Mouse (Mus musculus): Measurements from ENCODE around the gene Ppp6r2. TPM values are rescaled to one million over a fixed set of nuclear protein-coding genes. Genes with fewer than 3 reads are reported as not detected.

The Ppp6r2 gene
- polyA plus RNA-seq, 1 experiment = 49.8 TPM

GRCm38 (mm10) chr15:89182842-89183241 is 28.5 kb upstream of the Ppp6r2 start:
- Histone ChIP-seq H3K4me3 (ENCODE audit: control insufficient read depth, low read depth, low read length) (peak overlapping the region; percentile 68), H3K27me3 (ENCODE audit: control insufficient read depth, insufficient read depth, low read length) (no peaks in the 10 kb centered on the region), H3K36me3 (ENCODE audit: control insufficient read depth, insufficient read depth, low read length) (no peaks in the 10 kb centered on the region), H3K27ac (ENCODE audit: control insufficient read depth, insufficient read depth, low read depth, low read length) (no peak overlapping the region; the same call in 1 of the 2 replicates), H3K4me1 (ENCODE audit: control insufficient read depth, insufficient read depth, low read length) (peaks cover 30% of the 10 kb centered on the region)
- TF ChIP-seq POLR2A (IDR thresholded peaks at IDR 0.05; ENCODE audit: control insufficient read depth, low read depth, low read length) (no peak), CTCF (IDR thresholded peaks at IDR 0.05; ENCODE audit: control insufficient read depth, insufficient read depth, insufficient replicate concordance, low read depth, low read length) (no peak)

GRCm38 (mm10) chr15:89184141-89184936 is 27.0 kb upstream of the Ppp6r2 start:
- peaks cover 19% of the 10 kb centered on the region for H3K4me1 ChIP-seq (ENCODE audit: control insufficient read depth, insufficient read depth, low read length)
- no peak overlapping the region for H3K27ac ChIP-seq (ENCODE audit: control insufficient read depth, insufficient read depth, low read depth, low read length)
- no peaks in the 10 kb centered on the region; the same call in 1 of the 2 replicates for H3K36me3 ChIP-seq (ENCODE audit: control insufficient read depth, insufficient read depth, low read length)

DNA sequence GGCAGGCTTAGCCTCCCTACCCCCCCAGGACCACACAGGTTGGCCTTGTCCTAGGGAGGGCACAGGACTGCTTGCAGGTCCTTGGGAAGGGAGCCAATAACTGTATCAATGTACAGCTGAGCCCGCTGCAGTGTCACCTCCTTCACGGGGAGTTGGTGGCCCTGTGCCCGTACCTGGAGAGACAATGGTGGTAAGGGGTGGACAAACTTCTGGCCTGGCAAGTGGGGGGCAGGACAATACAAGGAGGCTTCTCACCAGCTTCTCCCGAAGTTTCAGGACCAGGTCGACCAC is 26.5 kb upstream of the Ppp6r2 start:
- Histone ChIP-seq H3K4me3 (ENCODE audit: control insufficient read depth, low read depth, low read length) (peak overlapping the region; percentile 79), H3K36me3 (ENCODE audit: control insufficient read depth, insufficient read depth, low read length) (no peaks in the 10 kb centered on the region; the same call in 1 of the 2 replicates), H3K4me1 (ENCODE audit: control insufficient read depth, insufficient read depth, low read length) (peaks cover 15% of the 10 kb centered on the region), H3K27ac (ENCODE audit: control insufficient read depth, insufficient read depth, low read depth, low read length) (no peak overlapping the region), H3K27me3 (ENCODE audit: control insufficient read depth, insufficient read depth, low read length) (no peaks in the 10 kb centered on the region)
- TF ChIP-seq POLR2A (IDR thresholded peaks at IDR 0.05; ENCODE audit: control insufficient read depth, low read depth, low read length) (no peak), CTCF (IDR thresholded peaks at IDR 0.05; ENCODE audit: control insufficient read depth, insufficient read depth, insufficient replicate concordance, low read depth, low read length) (no peak)

More at GRCm38 (mm10) chr15:89184141-89184936, 27.0 kb upstream of the Ppp6r2 start:
- Histone ChIP-seq H3K4me3 (ENCODE audit: control insufficient read depth, low read depth, low read length) (peak overlapping the region; percentile 79), H3K27me3 (ENCODE audit: control insufficient read depth, insufficient read depth, low read length) (no peaks in the 10 kb centered on the region)
- TF ChIP-seq POLR2A (IDR thresholded peaks at IDR 0.05; ENCODE audit: control insufficient read depth, low read depth, low read length) (no peak), CTCF (IDR thresholded peaks at IDR 0.05; ENCODE audit: control insufficient read depth, insufficient read depth, insufficient replicate concordance, low read depth, low read length) (no peak)

DNA sequence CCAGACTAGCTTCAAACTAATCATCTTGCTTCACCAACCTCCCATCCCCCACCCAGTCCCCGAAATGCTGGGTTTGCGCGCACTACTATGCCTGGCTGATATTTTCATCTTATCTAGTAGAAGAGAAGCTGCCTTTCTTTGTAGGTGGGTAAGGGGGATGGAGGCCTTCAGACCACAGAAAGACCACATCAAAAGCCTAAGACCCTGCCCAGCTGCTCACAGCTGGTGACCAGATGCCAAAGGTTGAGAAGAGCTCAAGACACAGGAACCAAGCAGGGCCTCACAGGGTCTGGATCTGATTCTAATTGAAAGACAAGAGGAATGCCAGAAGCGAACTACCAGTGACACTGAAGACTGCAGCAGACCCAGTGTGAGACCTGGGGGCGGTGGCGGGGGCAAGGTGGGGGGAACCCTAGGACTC is 16.1 kb upstream of the Ppp6r2 start:
- no peak overlapping the region; the same call in 1 of the 2 replicates for H3K27ac ChIP-seq (ENCODE audit: control insufficient read depth, insufficient read depth, low read depth, low read length)
- no peak for TF ChIP-seq POLR2A (IDR thresholded peaks at IDR 0.05; ENCODE audit: control insufficient read depth, low read depth, low read length)
- no peak for TF ChIP-seq CTCF (IDR thresholded peaks at IDR 0.05; ENCODE audit: control insufficient read depth, insufficient read depth, insufficient replicate concordance, low read depth, low read length)

DNA sequence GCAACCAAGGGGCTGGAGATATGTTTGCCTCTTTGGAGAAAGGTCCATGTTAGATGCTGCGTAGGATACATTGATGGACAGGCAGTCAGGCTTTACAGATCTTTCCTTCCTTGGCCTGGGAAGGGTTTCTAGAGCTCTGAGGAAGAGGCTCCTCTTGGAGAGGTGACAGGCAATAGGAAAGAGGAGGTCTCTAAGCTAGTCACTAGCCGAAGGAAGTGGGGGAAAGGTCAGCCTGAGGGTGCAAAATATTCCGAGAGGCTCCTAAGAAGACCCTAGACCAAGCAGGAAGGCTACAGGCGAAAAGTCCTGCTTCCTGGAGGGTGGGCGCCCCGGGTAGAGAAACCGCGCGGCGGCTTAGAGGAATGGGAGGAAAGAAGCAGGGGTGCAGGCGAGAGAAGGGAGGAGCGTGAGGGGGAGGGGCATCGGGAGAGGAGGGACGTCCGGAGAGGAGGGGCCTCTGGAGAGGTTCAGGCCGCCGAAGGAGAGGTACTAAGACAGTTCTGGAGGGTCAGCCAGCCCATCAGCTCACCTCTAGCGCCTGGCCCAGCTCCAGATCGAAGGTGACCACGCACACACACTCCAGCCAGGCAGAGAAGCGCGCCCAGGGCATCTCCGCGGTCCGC is 15.6 kb upstream of the Ppp6r2 start:
- H3K36me3 ChIP-seq (ENCODE audit: control insufficient read depth, insufficient read depth, low read length) = no peaks in the 10 kb centered on the region
- H3K27ac ChIP-seq (ENCODE audit: control insufficient read depth, insufficient read depth, low read depth, low read length) = peak overlapping the region; percentile 96
- TF ChIP-seq CTCF (IDR thresholded peaks at IDR 0.05; ENCODE audit: control insufficient read depth, insufficient read depth, insufficient replicate concordance, low read depth, low read length) = no peak
- peak; percentile 39 for TF ChIP-seq POLR2A (IDR thresholded peaks at IDR 0.05; ENCODE audit: control insufficient read depth, low read depth, low read length)
- H3K4me1 ChIP-seq (ENCODE audit: control insufficient read depth, insufficient read depth, low read length) = peaks cover 12% of the 10 kb centered on the region
- no peaks in the 10 kb centered on the region for H3K27me3 ChIP-seq (ENCODE audit: control insufficient read depth, insufficient read depth, low read length)
- peak overlapping the region; percentile 98 for H3K4me3 ChIP-seq (ENCODE audit: control insufficient read depth, low read depth, low read length)

More for the DNA sequence above, 16.1 kb upstream of the Ppp6r2 start:
- Histone ChIP-seq H3K27me3 (ENCODE audit: control insufficient read depth, insufficient read depth, low read length) (no peaks in the 10 kb centered on the region), H3K36me3 (ENCODE audit: control insufficient read depth, insufficient read depth, low read length) (no peaks in the 10 kb centered on the region), H3K4me3 (ENCODE audit: control insufficient read depth, low read depth, low read length) (no peak overlapping the region), H3K4me1 (ENCODE audit: control insufficient read depth, insufficient read depth, low read length) (peaks cover 12% of the 10 kb centered on the region)

DNA sequence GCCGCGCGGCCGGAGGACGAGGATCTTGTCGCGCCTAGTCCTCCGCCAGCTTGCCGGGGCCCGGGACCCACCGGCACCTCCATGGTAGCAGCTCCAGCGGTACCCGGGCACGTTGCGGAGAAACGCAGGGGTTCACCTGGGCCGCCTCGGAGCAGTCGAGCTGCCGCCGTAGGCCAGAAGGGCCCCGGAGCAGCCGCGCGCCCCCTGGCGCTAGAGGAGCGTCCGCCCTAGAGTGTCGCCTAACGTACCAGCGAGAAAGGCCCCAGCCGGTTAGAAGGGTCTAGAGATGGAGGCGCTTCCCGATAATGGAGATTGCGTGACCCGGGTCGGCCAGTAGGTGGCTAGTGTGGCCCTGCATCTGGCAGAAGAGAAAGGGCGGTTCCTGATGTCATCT is 15.0 kb upstream of the Ppp6r2 start, which contains the start of gene Dennd6b:
Dennd6b (minus strand) TSS at position 184 of the 394 bp plus-strand sequence.
- H3K4me3 ChIP-seq (ENCODE audit: control insufficient read depth, low read depth, low read length) = peak within 1 kb of the TSS; percentile 98
- no peaks in the 10 kb centered on the region for H3K36me3 ChIP-seq (ENCODE audit: control insufficient read depth, insufficient read depth, low read length)
- TF ChIP-seq POLR2A (IDR thresholded peaks at IDR 0.05; ENCODE audit: control insufficient read depth, low read depth, low read length) (peak; percentile 58; the same call in 1 of the 2 replicates), CTCF (IDR thresholded peaks at IDR 0.05; ENCODE audit: control insufficient read depth, insufficient read depth, insufficient replicate concordance, low read depth, low read length) (peak; percentile 58; the same call in 1 of the 2 replicates)
- H3K4me1 ChIP-seq (ENCODE audit: control insufficient read depth, insufficient read depth, low read length) = peaks cover 12% of the 10 kb centered on the region
- peak within 1 kb of the TSS; percentile 96 for H3K27ac ChIP-seq (ENCODE audit: control insufficient read depth, insufficient read depth, low read depth, low read length)
- H3K27me3 ChIP-seq (ENCODE audit: control insufficient read depth, insufficient read depth, low read length) = no peaks in the 10 kb centered on the region

GRCm38 (mm10) chr15:89197056-89197455 is 14.3 kb upstream of the Ppp6r2 start:
- Histone ChIP-seq H3K4me1 (ENCODE audit: control insufficient read depth, insufficient read depth, low read length) (peaks cover 12% of the 10 kb centered on the region), H3K4me3 (ENCODE audit: control insufficient read depth, low read depth, low read length) (peak overlapping the region; percentile 98), H3K27me3 (ENCODE audit: control insufficient read depth, insufficient read depth, low read length) (no peaks in the 10 kb centered on the region), H3K36me3 (ENCODE audit: control insufficient read depth, insufficient read depth, low read length) (no peaks in the 10 kb centered on the region), H3K27ac (ENCODE audit: control insufficient read depth, insufficient read depth, low read depth, low read length) (peak overlapping the region; percentile 86)
- TF ChIP-seq POLR2A (IDR thresholded peaks at IDR 0.05; ENCODE audit: control insufficient read depth, low read depth, low read length) = no peak
- no peak for TF ChIP-seq CTCF (IDR thresholded peaks at IDR 0.05; ENCODE audit: control insufficient read depth, insufficient read depth, insufficient replicate concordance, low read depth, low read length)

Measured in testis, adult 2 months (tissue).